ENCODE assay signal across 8 mouse cellular contexts in the genomic region with DNA sequence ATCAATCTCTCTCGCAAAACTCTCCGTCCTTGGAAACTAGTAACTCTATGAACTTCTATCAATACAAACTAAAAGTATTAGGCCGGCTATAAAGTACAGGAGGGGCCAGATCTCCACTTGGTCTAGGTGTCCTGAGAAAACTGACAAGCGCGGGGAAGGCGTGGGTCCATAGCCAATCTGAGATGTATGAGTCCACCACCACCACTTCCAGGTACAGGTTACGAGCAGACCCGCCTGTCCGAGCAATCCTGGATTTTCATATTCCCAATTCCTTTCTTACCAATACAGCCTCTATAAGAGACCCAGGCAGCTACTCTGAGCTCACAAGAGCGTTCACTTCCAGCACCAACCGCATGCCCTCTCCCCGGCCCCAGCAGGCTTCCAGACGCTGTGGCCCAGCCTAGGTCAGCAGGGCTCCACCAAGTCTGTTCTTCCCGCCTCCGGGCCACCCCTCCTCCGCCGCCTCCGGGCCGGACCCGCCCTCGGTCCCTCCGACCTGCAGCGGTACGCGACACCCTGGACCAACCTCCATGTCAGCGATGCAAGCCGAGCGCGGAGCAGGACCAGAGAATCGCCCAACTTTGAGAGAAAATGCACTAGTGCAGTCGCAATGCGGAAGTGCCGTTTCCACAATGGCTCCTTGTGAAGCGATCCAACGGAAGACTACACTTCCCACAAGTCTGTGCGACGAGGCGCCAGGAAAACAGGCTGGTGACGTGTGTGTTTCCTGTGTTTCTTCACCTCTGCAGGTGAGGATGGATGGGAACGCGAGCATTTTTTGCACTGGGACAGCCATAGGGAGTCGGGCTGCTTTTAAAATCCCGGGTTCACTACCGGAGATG. TPM values are rescaled to one million over a fixed set of nuclear protein-coding genes. Genes with fewer than 3 reads are reported as not detected.
DNase-seq lines count a peak whose midpoint lies in the region; ATAC-seq lines count a peak whose summit lies in the region.

No protein-coding gene starts in this region.

- WGBS in heart, embryonic 13.5 days, result under 1% methylated on average over 44 of the region's 44 CpGs
- WGBS in liver, embryonic 12.5 days (ENCODE audit: insufficient replicate concordance), result 1% methylated on average over 44 of the region's 44 CpGs
- 1% methylated on average over 44 of the region's 44 CpGs for WGBS in stomach, embryonic 15.5 days

- no peaks in the 10 kb centered on the region for H3K27me3 ChIP-seq in heart, embryonic 13.5 days (replicated peaks)
- no peaks in the 10 kb centered on the region for H3K27me3 ChIP-seq in liver, embryonic 12.5 days (replicated peaks)
- H3K27me3 ChIP-seq in stomach, embryonic 15.5 days (replicated peaks), result no peaks in the 10 kb centered on the region

- ATAC-seq in heart, embryonic 13.5 days (ENCODE audit: extremely low read depth, insufficient number of reproducible peaks, low FRiP score, low TSS enrichment), result peak; percentile 94
- peak; percentile 97 for ATAC-seq in liver, embryonic 12.5 days
- ATAC-seq in stomach, embryonic 15.5 days (ENCODE audit: insufficient read depth, low FRiP score, low read depth), result peak; percentile 98

- H3K4me1 ChIP-seq in brown adipose tissue, adult 24 weeks (ENCODE audit: control insufficient read depth, insufficient read depth, insufficient read length, low read length), result no peaks in the 10 kb centered on the region
- H3K4me1 ChIP-seq in heart, embryonic 13.5 days, result peaks cover 18% of the 10 kb centered on the region
- peaks cover 25% of the 10 kb centered on the region for H3K4me1 ChIP-seq in liver, embryonic 12.5 days
- H3K4me1 ChIP-seq in stomach, embryonic 15.5 days, result no peaks in the 10 kb centered on the region; the same call in 1 of the 2 replicates

- no peaks in the 10 kb centered on the region for H3K9me3 ChIP-seq in heart, embryonic 13.5 days
- H3K9me3 ChIP-seq in liver, embryonic 12.5 days (replicated peaks), result no peaks in the 10 kb centered on the region
- no peaks in the 10 kb centered on the region for H3K9me3 ChIP-seq in stomach, embryonic 15.5 days

- no peaks in the 10 kb centered on the region for H3K36me3 ChIP-seq in heart, embryonic 13.5 days
- no peaks in the 10 kb centered on the region for H3K36me3 ChIP-seq in liver, embryonic 12.5 days
- H3K36me3 ChIP-seq in stomach, embryonic 15.5 days, result no peaks in the 10 kb centered on the region

- peak overlapping the region; percentile 80 for H3K4me2 ChIP-seq in heart, embryonic 13.5 days
- H3K4me2 ChIP-seq in liver, embryonic 12.5 days, result peak overlapping the region; percentile 80
- H3K4me2 ChIP-seq in stomach, embryonic 15.5 days, result peak overlapping the region; percentile 64

- H3K27ac ChIP-seq in brown adipose tissue, adult 24 weeks (replicated peaks; ENCODE audit: low read depth, low read length), result peak overlapping the region; percentile 88
- H3K27ac ChIP-seq in heart, embryonic 13.5 days (replicated peaks), result peak overlapping the region; percentile 83
- peak overlapping the region; percentile 91 for H3K27ac ChIP-seq in liver, embryonic 12.5 days
- peak overlapping the region; percentile 92 for H3K27ac ChIP-seq in stomach, embryonic 15.5 days

- H3K4me3 ChIP-seq in brown adipose tissue, adult 24 weeks (ENCODE audit: insufficient read depth, low read depth, low read length), result peak overlapping the region; percentile 97
- peak overlapping the region; percentile 63 for H3K4me3 ChIP-seq in heart, embryonic 13.5 days
- peak overlapping the region; percentile 90 for H3K4me3 ChIP-seq in liver, embryonic 12.5 days
- peak overlapping the region; percentile 80 for H3K4me3 ChIP-seq in stomach, embryonic 15.5 days (replicated peaks)

- peak; percentile 94 for DNase-seq in CD4-positive, CD25-positive, alpha-beta regulatory T cell, adult 2 months (ENCODE audit: low read depth, low spot score)
- DNase-seq in fat pad, adult 2 months (ENCODE audit: extremely low read depth, low read depth, low spot score), result peak; percentile 49
- peak; percentile 89 for DNase-seq in kidney, postnatal 10 days
- peak; percentile 74 to 79 for DNase-seq in natural killer cell, adult 2 months (ENCODE audit: low spot score in 2 of 2)

- peak overlapping the region; percentile 84 for H3K9ac ChIP-seq in heart, embryonic 13.5 days
- peak overlapping the region; percentile 87 for H3K9ac ChIP-seq in liver, embryonic 12.5 days
- H3K9ac ChIP-seq in stomach, embryonic 15.5 days, result peak overlapping the region; percentile 74

RNA-seq across cellular contexts. Expression of a gene that starts 0.9 kb away (rescaled TPM):
- polyA plus RNA-seq in brown adipose tissue, adult 24 weeks (2012; ENCODE audit: insufficient read depth, insufficient read length, missing spikeins), result 2.1 and 5.4 TPM in 2 replicates
- polyA plus RNA-seq in heart, embryonic 13.5 days (2015; fragmentation: Nextera tagmentation; extraction: Ambion mirVana), result 5.7 and 7.3 TPM in 2 replicates
- polyA plus RNA-seq in liver, embryonic 12.5 days (2016; fragmentation: Nextera tagmentation; extraction: Ambion mirVana), result 6.8 TPM in 2 replicates
- 11.8 and 11.9 TPM in 2 replicates for polyA plus RNA-seq in stomach, embryonic 15.5 days (2015; fragmentation: Nextera tagmentation; extraction: Ambion mirVana)

RNA-seq across cellular contexts. Expression of a gene that starts 26.7 kb away (rescaled TPM):
- 50.5 and 55.8 TPM in 2 replicates for polyA plus RNA-seq in brown adipose tissue, adult 24 weeks (2012; ENCODE audit: insufficient read depth, insufficient read length, missing spikeins)
- 13.3 and 15.4 TPM in 2 replicates for polyA plus RNA-seq in heart, embryonic 13.5 days (2015; fragmentation: Nextera tagmentation; extraction: Ambion mirVana)
- polyA plus RNA-seq in liver, embryonic 12.5 days (2016; fragmentation: Nextera tagmentation; extraction: Ambion mirVana), result 9.4 and 9.7 TPM in 2 replicates
- polyA plus RNA-seq in stomach, embryonic 15.5 days (2015; fragmentation: Nextera tagmentation; extraction: Ambion mirVana), result 19.4 and 20.4 TPM in 2 replicates

RNA-seq across cellular contexts. Expression of a gene that starts 26.8 kb away (rescaled TPM):
- polyA plus RNA-seq in brown adipose tissue, adult 24 weeks (2012; ENCODE audit: insufficient read depth, insufficient read length, missing spikeins), result not detected in 2 replicates
- not detected in 2 replicates for polyA plus RNA-seq in heart, embryonic 13.5 days (2015; fragmentation: Nextera tagmentation; extraction: Ambion mirVana)
- not detected in 2 replicates for polyA plus RNA-seq in liver, embryonic 12.5 days (2016; fragmentation: Nextera tagmentation; extraction: Ambion mirVana)
- polyA plus RNA-seq in stomach, embryonic 15.5 days (2015; fragmentation: Nextera tagmentation; extraction: Ambion mirVana), result not detected in 2 replicates

RNA-seq across cellular contexts. Expression of a gene that starts 52.4 kb away (rescaled TPM):
- 3.1 and 4.8 TPM in 2 replicates for polyA plus RNA-seq in brown adipose tissue, adult 24 weeks (2012; ENCODE audit: insufficient read depth, insufficient read length, missing spikeins)
- polyA plus RNA-seq in heart, embryonic 13.5 days (2015; fragmentation: Nextera tagmentation; extraction: Ambion mirVana), result 8.1 and 8.6 TPM in 2 replicates
- polyA plus RNA-seq in liver, embryonic 12.5 days (2016; fragmentation: Nextera tagmentation; extraction: Ambion mirVana), result 4.1 TPM in 2 replicates
- 12.7 and 13.3 TPM in 2 replicates for polyA plus RNA-seq in stomach, embryonic 15.5 days (2015; fragmentation: Nextera tagmentation; extraction: Ambion mirVana)

RNA-seq across cellular contexts. Expression of a gene that starts 56.8 kb away (rescaled TPM):
- polyA plus RNA-seq in brown adipose tissue, adult 24 weeks (2012; ENCODE audit: insufficient read depth, insufficient read length, missing spikeins), result 4.0 and 5.3 TPM in 2 replicates
- 2.1 and 2.3 TPM in 2 replicates for polyA plus RNA-seq in heart, embryonic 13.5 days (2015; fragmentation: Nextera tagmentation; extraction: Ambion mirVana)
- polyA plus RNA-seq in liver, embryonic 12.5 days (2016; fragmentation: Nextera tagmentation; extraction: Ambion mirVana), result 1.9 and 2.0 TPM in 2 replicates
- polyA plus RNA-seq in stomach, embryonic 15.5 days (2015; fragmentation: Nextera tagmentation; extraction: Ambion mirVana), result 3.5 and 4.7 TPM in 2 replicates

Comparison
In these comparisons a context has a peak if more than half of its experiments do, and no peak if none do; other contexts are left out.
1. Peak in every context shown above with its lines: DNase-seq, ATAC-seq, H3K4me3 ChIP-seq and H3K27ac ChIP-seq.